Mouse (Mus musculus) embryo, embryonic 10 days (tissue): Measurements from ENCODE around the gene Rsc1a1.
A peak's percentile ranks its signal among the peaks of the same experiment; 100 is the strongest.

ENCODE experiments used
- DNase-seq: peaks from one replicate; pipeline ENCODE4 v3.0.0-alpha.2; 2015; ENCODE audit warnings: low spot score

Gene Rsc1a1

DNA sequence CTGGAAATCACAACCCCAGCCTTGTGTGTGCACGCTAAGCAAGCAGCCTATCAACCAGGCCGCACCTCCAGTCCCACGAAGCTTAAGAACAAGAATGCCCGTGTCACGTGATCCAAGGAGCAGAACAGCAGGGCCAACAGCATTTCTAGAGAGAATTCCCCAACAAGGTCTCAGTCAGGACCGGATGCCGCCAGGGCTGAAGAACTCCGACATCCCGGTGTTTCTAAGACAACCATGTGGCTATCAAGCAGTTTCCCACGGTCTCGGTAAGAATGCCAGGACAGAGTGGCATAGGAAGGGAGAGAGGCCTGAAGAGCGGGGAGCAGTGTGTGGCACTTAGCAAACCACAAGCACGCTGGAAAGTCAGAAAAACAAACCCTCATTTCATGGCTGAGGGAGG lies 31.6 kb downstream of the Rsc1a1 start:
- DNase-seq: no peak

DNA sequence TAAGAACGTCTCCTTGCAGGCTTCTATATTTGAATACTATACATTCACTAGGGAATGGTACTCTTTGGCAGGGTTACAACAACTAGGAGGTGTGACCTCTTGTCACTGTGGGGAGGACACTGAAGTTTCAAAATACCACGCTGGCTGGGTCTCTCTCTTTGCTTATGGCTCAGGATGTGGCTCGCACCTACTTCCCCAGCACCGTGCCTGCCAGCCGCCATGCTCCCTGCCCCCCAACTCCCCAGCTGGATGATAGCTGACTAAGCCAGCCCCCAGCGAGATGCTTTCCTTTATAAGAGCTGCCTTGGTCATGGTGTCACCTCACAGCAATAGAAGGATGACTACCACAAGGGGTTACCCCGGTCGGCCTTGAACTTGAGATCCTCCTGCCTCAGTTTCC lies 32.4 kb downstream of the Rsc1a1 start:
- no peak for DNase-seq

DNA sequence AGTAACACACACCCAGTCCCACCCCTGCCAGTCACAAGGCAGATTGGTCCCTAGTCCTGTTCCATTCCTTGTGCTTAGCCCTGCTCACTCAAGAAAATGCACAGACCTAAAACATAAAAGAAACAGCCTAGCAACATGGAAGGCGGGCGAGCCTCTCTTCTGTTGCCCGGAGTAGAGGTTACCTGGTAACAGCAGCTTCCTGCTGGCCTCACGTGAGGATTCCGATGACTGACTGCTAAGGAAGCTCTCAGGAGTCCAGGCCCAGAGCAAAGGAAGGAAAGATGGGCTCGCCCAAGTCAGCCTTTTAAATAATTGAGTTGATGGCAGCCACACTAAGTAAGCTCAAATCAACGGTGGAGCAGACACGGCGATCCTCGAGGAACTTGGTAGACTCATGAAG lies 33.5 kb downstream of the Rsc1a1 start:
- no peak for DNase-seq

DNA sequence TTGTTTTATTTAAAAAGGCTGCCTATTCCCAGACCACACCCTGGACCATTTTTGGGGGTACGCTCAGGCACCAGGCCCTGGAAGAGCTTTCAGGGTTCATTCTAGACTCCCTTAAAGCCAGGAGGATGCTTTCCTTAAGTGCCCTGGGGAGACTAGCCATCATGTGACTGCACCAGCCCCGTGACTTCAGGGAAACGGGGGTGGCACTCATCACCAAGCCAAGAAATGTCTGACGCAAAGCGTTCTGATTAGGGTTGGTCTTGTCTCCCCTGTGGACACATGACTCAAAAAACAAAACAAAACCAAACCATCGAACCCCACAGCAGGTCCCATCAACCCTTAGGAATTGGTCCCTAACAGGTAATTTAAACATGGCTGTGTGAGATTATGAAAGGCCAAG lies 34.1 kb downstream of the Rsc1a1 start:
- DNase-seq: no peak

DNA sequence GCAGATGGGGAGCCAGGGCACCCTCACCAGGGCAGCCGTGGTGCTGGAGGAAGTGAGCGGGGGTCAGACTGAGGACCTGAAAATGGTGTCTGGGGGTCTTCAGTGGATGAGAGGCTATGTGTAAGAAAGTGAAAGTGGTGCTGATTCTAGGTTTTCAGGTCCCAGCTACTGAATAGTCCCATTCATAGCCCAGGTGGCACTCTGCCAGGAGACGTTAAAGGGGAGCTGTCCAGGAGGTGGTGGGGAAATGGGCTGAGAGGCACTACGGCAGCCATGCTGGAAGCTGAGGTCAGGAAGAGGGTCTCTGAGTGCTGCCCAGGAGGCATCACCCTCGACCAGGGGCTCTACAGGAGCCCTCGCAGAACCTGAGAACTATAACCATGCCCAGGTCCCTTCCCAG lies 36.2 kb downstream of the Rsc1a1 start:
- DNase-seq: no peak

DNA sequence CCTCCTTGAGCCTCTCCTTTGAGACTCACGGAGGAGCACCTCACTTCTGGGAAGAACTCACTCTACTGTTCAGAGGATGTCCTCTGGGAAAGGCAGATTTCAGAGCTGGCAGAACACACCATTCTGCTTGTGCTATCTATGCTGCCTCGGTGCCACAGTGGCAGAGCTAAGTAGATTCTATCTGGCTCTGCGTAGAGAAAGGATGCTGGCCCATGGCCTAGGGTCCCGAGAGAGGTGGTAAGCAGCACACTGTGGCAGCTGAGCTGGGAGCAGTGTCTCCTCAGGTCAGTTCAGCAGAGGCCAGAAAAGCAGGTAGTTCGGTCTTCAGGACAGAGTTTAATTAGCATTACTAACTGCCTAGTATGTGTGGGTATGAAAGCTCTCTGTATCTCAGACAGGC lies 37.1 kb downstream of the Rsc1a1 start:
- DNase-seq: no peak

DNA sequence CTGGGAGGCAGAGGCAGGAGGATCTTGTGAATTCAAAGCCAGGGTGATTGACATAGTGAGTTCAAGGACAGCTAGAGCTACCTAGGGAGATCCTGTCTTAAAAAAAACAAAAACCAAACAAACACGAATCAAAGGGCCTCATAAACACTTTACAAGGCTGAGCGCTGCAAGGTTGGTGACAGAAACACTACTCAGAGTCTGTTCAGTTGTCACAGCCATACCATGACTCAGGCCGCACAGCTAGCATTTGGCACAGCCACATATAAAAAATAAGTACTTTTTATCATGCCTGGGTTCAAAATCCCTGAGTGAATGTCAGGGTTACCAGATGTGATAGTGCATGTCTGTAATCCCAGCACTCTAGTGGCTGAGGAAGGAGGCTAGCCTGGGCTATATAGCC lies 38.2 kb downstream of the Rsc1a1 start:
- DNase-seq: no peak

DNA sequence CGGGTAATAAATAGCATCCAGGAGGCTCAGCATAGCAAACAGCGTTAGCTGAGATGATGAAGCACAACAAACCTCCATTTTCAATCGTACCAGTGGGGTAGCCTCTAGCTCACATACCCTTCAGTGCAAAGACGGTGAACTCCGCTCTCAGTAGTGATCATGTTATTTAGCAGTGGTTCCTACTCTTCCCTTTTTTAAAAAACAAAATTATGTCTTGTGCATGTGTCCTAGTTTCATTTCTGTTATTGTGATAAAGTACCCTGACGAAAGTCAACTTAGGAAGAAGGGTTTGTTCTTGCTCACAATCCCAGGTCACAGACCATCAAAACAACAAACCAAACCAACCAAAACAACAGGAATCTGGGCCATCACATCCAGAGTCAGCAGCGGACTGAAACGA lies 39.4 kb downstream of the Rsc1a1 start:
- no peak for DNase-seq

DNA sequence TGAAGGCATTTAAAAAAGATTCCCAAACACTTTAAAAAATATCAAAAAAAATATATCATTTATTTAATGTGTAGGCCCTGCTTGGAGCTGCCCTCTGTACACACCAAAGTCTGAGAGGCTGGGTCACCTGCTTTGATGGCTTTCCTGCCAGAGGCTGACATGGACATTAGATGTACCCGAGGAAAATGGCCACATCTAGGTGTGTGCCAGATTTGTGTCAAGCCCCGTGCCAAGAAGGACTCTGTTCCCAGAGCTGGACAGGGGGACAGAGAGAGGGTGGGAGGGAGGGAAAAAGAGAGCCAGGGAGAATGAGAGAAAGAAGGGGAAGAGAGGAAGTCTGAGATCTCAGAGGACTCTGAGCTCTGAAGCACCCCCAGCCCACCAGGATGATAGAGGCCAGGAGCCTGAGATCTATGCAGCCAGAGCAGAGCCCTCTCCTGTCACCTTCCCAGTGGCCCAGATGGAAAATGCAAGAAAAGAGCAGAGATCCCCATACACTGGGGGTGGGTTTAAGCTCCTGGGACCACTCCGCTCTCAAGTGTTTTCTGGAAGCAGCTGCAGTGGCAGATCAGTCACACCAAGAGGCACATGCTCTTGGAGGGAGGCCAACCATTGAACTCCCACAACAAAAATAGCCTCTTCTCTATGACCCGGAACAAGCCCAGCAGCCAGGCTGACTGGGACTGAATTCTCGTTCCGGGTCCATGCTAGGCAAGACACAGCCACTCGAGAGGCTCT lies 42.1 kb downstream of the Rsc1a1 start:
- DNase-seq: no peak

DNA sequence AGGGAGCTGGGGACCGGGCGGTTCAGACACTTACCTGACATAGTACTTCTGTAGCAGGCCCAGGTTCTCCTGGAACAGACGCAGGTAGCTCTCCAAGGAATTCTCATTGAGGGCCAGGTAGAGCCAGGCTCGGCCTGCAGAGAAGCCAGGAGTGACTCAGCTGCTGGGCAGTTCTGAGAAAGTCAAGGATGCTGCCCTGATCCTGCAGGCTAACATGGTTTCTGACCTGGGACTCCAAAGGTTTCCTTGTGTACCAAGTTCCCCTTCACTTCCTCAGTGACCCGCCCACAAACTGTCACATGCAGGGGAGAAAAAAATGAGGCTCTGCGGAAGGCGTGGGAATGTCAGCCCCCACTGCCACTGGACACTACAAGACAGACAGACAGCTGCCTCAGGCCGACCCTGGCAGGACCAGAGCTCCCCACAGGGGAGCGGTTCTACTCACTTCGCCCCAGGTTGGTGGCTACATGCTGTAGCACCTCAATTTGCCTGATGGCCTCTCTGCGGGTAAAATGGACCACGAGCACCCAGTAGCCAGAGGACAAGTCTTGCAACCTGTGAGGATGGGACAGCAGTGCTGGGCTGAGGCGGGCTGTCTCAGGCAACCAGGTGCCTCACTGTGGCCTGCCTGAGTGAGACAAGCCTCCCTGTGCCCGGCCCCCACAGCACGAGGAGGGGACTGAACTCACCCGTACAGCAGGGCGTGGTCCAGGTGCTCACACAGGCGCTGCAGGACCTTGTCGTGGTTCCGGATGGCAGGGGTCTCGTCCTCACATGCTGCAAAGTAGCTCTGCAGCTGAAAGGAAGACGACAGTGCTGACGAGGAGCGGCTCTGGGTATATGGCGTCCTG lies 43.2 kb downstream of the Rsc1a1 start:
- DNase-seq: no peak

DNA sequence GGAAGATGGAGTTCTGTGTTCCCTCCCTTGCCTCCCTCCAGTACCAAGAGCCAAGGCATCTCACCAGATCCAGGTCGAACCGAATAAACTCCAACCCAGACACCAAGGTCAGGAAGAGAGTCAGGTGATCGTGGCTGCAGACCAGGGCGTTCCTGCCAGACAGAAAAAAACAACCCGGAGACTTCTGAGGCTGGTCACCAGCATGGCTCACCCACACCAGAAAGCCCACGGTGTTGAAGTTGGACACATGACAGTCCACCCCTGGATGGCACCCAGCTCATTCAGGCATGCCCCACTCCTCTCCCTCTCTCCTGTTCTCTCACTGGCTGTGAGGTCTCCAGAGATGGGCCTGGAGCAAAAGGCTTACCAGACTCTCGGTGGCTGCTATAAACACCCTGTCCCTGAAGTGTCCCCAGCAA lies 44.0 kb downstream of the Rsc1a1 start:
- no peak for DNase-seq

DNA sequence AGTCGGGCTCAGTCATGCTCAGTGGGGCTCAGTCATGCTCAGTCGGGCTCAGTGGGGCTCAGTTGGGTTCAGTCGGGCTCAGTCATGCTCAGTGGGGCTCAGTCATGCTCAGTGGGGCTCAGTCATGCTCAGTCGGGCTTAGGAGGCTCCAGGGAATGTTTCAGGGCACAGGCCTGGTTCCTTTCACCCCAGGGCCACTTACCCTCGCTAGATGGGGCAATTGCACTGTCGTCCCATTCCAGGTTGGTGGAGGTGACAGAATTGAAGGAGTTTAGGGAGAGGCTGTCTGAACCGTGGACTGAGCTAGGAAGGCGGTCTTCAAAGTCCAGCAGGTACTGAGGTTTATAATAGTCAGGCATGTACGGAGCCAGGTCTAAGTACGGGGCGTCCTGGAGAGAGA lies 45.9 kb downstream of the Rsc1a1 start:
- DNase-seq: no peak

DNA sequence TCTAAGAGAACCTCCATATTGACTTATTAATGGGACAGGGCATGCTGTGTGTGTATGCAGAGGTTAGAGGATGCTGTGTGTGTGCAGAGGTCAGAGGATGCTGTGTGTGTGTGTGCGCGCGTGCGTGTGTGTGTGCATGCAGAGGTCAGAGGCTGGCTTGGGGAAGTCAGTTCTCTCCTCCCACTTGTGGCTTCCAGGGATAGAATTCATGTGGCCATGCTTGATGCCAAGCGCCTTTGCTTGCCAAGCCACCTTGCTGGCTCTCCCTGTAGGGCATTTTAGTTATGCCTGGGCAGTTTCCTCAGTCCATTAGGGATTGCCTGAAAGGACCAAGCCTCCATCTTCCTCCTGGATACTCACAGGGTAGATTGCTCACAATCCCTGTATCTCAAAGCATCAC lies 48.7 kb downstream of the Rsc1a1 start:
- DNase-seq: no peak

DNA sequence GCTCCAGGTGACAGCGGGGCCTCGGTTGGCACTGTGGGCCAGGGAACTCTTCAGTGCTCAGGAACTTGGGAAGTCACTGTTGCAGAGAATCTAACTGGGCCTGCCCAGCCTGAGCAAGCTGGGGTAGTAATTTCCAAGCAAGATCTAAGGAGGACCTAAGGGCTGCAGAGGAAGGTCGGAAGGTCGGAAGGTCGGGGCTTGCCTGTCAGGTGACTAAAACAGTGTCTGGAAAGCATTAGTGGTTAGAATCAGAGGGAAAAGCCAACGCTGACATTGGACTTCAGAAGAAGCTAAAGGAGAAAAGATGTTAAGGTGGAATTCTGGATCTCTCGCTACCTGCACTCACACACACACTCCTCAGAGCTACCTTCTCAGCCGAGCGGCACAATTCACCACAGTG lies 49.4 kb downstream of the Rsc1a1 start:
- peak; percentile 80 for DNase-seq
